Comparison of ENCODE assay signal across 11 mouse cellular contexts in genomic region chr6:90713650-90714049, GRCm38 (mm10).
DNase-seq lines count a peak whose midpoint lies in the region; ATAC-seq and TF ChIP-seq lines count a peak whose summit lies in the region.
"Had no signal": no experiment of that assay in that cellular context is flagged by ENCODE, and none has a peak within 500 bp of the region (broad histone marks: within the 10 kb centered on the region; RNA-seq: fewer than 3 reads in every experiment).

No protein-coding gene starts in this region.

- H3K4me1 ChIP-seq in forebrain, embryonic 12.5 days = peaks cover 74% of the 10 kb centered on the region
- peaks cover 62% of the 10 kb centered on the region for H3K4me1 ChIP-seq in forebrain, embryonic 16.5 days (replicated peaks; ENCODE audit: control insufficient read depth, insufficient read depth, low read length)
- H3K4me1 ChIP-seq in midbrain, embryonic 10.5 days = peaks cover 79% of the 10 kb centered on the region
- H3K4me1 ChIP-seq in midbrain, postnatal 0 days (ENCODE audit: insufficient read depth, low read length) = peaks cover 21% of the 10 kb centered on the region
- H3K4me1 ChIP-seq in liver, embryonic 14.5 days (replicated peaks; ENCODE audit: control insufficient read depth in 2 of 2, insufficient read depth in 2 of 2, low read length in 1 of 2) = peaks cover 47 to 63% of the 10 kb centered on the region in 2 experiments

- no peak overlapping the region; the same call in 1 of the 2 replicates for H3K4me2 ChIP-seq in forebrain, embryonic 12.5 days
- H3K4me2 ChIP-seq in forebrain, embryonic 16.5 days (ENCODE audit: low read length) = no peak overlapping the region
- no peak overlapping the region for H3K4me2 ChIP-seq in midbrain, postnatal 0 days (ENCODE audit: low read depth, low read length, poor library complexity, severe bottlenecking)
- H3K4me2 ChIP-seq in liver, embryonic 14.5 days (ENCODE audit: low read depth) = no peak overlapping the region; the same call in 1 of the 2 replicates

- 46% methylated on average over 3 of the region's 3 CpGs for WGBS in forebrain, embryonic 12.5 days
- 43% methylated on average over 3 of the region's 3 CpGs for WGBS in forebrain, embryonic 16.5 days
- 58% methylated on average over 3 of the region's 3 CpGs for WGBS in midbrain, embryonic 10.5 days
- 47% methylated on average over 3 of the region's 3 CpGs for WGBS in midbrain, postnatal 0 days
- 53% methylated on average over 3 of the region's 3 CpGs for WGBS in liver, embryonic 14.5 days (ENCODE audit: insufficient replicate concordance)

- no peak for TF ChIP-seq EP300 in liver, embryonic 14.5 days (IDR thresholded peaks at IDR 0.05; ENCODE audit: low read depth)

- ATAC-seq in forebrain, embryonic 12.5 days (ENCODE audit: low FRiP score) = no peak
- ATAC-seq in forebrain, embryonic 16.5 days = no peak
- no peak for ATAC-seq in midbrain, postnatal 0 days (ENCODE audit: low FRiP score)
- no peak for ATAC-seq in liver, embryonic 14.5 days (ENCODE audit: insufficient read depth)

- no peak overlapping the region for H3K9ac ChIP-seq in forebrain, embryonic 12.5 days
- no peak overlapping the region for H3K9ac ChIP-seq in forebrain, embryonic 16.5 days (replicated peaks; ENCODE audit: low read depth, low read length)
- no peak overlapping the region for H3K9ac ChIP-seq in midbrain, postnatal 0 days (replicated peaks; ENCODE audit: low read length, poor library complexity, severe bottlenecking)
- H3K9ac ChIP-seq in liver, embryonic 14.5 days (replicated peaks) = no peak overlapping the region
- H3K9ac ChIP-seq: embryonic facial prominence, embryonic 13.5 days had no signal

- no peak overlapping the region for H3K4me3 ChIP-seq in forebrain, embryonic 12.5 days (replicated peaks)
- H3K4me3 ChIP-seq in forebrain, embryonic 16.5 days (replicated peaks; ENCODE audit: low read length) = no peak overlapping the region
- H3K4me3 ChIP-seq in midbrain, embryonic 10.5 days = no peak overlapping the region
- no peak overlapping the region for H3K4me3 ChIP-seq in midbrain, postnatal 0 days (ENCODE audit: low read depth, low read length)
- H3K4me3 ChIP-seq in liver, embryonic 14.5 days (ENCODE audit: insufficient read depth in 1 of 2, low read depth in 2 of 2, low read length in 2 of 2) = no peak overlapping the region
- H3K4me3 ChIP-seq: embryonic facial prominence, embryonic 13.5 days had no signal

- H3K27ac ChIP-seq in forebrain, embryonic 12.5 days = 0 out of 2 replicates have a peak overlapping the region, but pooled peaks have one; percentile 73
- no peak overlapping the region for H3K27ac ChIP-seq in forebrain, embryonic 16.5 days (ENCODE audit: low read length)
- peak overlapping the region; percentile 89 for H3K27ac ChIP-seq in midbrain, embryonic 10.5 days (replicated peaks)
- H3K27ac ChIP-seq in midbrain, postnatal 0 days (ENCODE audit: low read depth, low read length) = no peak overlapping the region
- peak overlapping the region; percentile 76 for H3K27ac ChIP-seq in liver, embryonic 14.5 days
- H3K27ac ChIP-seq: embryonic facial prominence, embryonic 13.5 days had no signal

- no peaks in the 10 kb centered on the region for H3K36me3 ChIP-seq in forebrain, embryonic 12.5 days (replicated peaks)
- H3K36me3 ChIP-seq in forebrain, embryonic 16.5 days (ENCODE audit: control insufficient read depth, insufficient read depth) = no peaks in the 10 kb centered on the region
- no peaks in the 10 kb centered on the region for H3K36me3 ChIP-seq in midbrain, embryonic 10.5 days
- no peaks in the 10 kb centered on the region for H3K36me3 ChIP-seq in midbrain, postnatal 0 days (ENCODE audit: insufficient read depth, low read length)
- H3K36me3 ChIP-seq in liver, embryonic 14.5 days (replicated peaks; ENCODE audit: control insufficient read depth, insufficient read depth, low read depth) = no peaks in the 10 kb centered on the region
- H3K36me3 ChIP-seq: embryonic facial prominence, embryonic 13.5 days had no signal

- TF ChIP-seq CTCF in midbrain, postnatal 0 days (IDR thresholded peaks at IDR 0.05) = no peak
- TF ChIP-seq CTCF in liver, embryonic 14.5 days (IDR thresholded peaks at IDR 0.05; ENCODE audit: low read depth) = no peak

- H3K27me3 ChIP-seq in forebrain, embryonic 12.5 days = no peaks in the 10 kb centered on the region
- H3K27me3 ChIP-seq in forebrain, embryonic 16.5 days (replicated peaks; ENCODE audit: control insufficient read depth, insufficient read depth, low read length) = no peaks in the 10 kb centered on the region
- H3K27me3 ChIP-seq in midbrain, embryonic 10.5 days (ENCODE audit: low read depth, poor library complexity, severe bottlenecking) = no peaks in the 10 kb centered on the region
- H3K27me3 ChIP-seq in midbrain, postnatal 0 days (ENCODE audit: insufficient read depth, low read length) = no peaks in the 10 kb centered on the region
- no peaks in the 10 kb centered on the region for H3K27me3 ChIP-seq in liver, embryonic 14.5 days (ENCODE audit: control insufficient read depth, insufficient read depth, low read length)
- H3K27me3 ChIP-seq: embryonic facial prominence, embryonic 13.5 days had no signal

- H3K9me3 ChIP-seq in forebrain, embryonic 12.5 days = no peaks in the 10 kb centered on the region
- H3K9me3 ChIP-seq in forebrain, embryonic 16.5 days (ENCODE audit: control insufficient read depth, low read length) = no peaks in the 10 kb centered on the region
- H3K9me3 ChIP-seq in midbrain, embryonic 10.5 days (replicated peaks) = no peaks in the 10 kb centered on the region
- H3K9me3 ChIP-seq in midbrain, postnatal 0 days (ENCODE audit: low read length) = no peaks in the 10 kb centered on the region
- no peaks in the 10 kb centered on the region for H3K9me3 ChIP-seq in liver, embryonic 14.5 days (ENCODE audit: control insufficient read depth, low read length)
- H3K9me3 ChIP-seq: embryonic facial prominence, embryonic 13.5 days had no signal

- DNase-seq in midbrain, embryonic 10.5 days (ENCODE audit: low spot score) = no peak
- DNase-seq in midbrain, postnatal 0 days (ENCODE audit: low spot score) = no peak
- DNase-seq in liver, embryonic 14.5 days (ENCODE audit: low read depth in 3 of 3, low spot score in 3 of 3) = no peak
- peak; percentile 63 for DNase-seq in yolk sac, embryonic 10.5 days (ENCODE audit: low spot score)
- no peak for DNase-seq in Muller cell, postnatal 12 days (ENCODE audit: inconsistent ontology term)
- DNase-seq in layer of hippocampus, postnatal 25 days (ENCODE audit: extremely low spot score in 1 of 2, low spot score in 1 of 2) = no peak
- DNase-seq: layer of hippocampus, adult 9-11 months; right cerebral cortex, postnatal 25 days had no signal

Comparison
In these comparisons a context has a peak if more than half of its experiments do, and no peak if none do; other contexts are left out.
1. H3K27ac ChIP-seq: peak in forebrain, embryonic 12.5 days (single experiment), midbrain, embryonic 10.5 days (single experiment) and liver, embryonic 14.5 days (single experiment); none in forebrain, embryonic 16.5 days (single experiment) and midbrain, postnatal 0 days (single experiment).